Mouse (Mus musculus) C2C12 (cell line): Measurements from ENCODE around the gene Clstn1.

Source experiments
- CEBPB ChIP-seq: IDR thresholded peaks from one replicate; pipeline ENCODE4 v1.6.1; 2011; ENCODE audit warnings: low read depth, mild to moderate bottlenecking, control low read depth, moderate library complexity
- CTCF ChIP-seq: IDR thresholded peaks from one replicate; pipeline ENCODE4 v1.5.1; 2011; ENCODE audit not compliant: control insufficient read depth, insufficient read depth, insufficient read length
- MAX ChIP-seq: IDR thresholded peaks from one replicate; pipeline ENCODE4 v1.6.1; 2011; ENCODE audit warnings: mild to moderate bottlenecking, control low read depth
- MYOD1 ChIP-seq: IDR thresholded peaks from one replicate; pipeline ENCODE4 v1.6.1; 2011; ENCODE audit warnings: low read depth; ENCODE audit not compliant: control insufficient read depth, insufficient read length
- MYOG ChIP-seq: IDR thresholded peaks from one replicate; pipeline ENCODE4 v1.6.1; 2011; ENCODE audit not compliant: control insufficient read depth, insufficient read length; ENCODE audit errors: extremely low read depth
- USF1 ChIP-seq: IDR thresholded peaks from one replicate; pipeline ENCODE4 v1.6.1; 2011; ENCODE audit warnings: low read depth, mild to moderate bottlenecking, control low read depth, moderate library complexity

- TF ChIP-seq CTCF (no peak), MAX (no peak), CEBPB (no peak), MYOG (no peak), USF1 (no peak), MYOD1 (no peak)
These were observed 111.4 kb downstream of the Clstn1 start for GRCm38 (mm10) chr4:149697506-149698196.
